Mouse (Mus musculus) urinary bladder, postnatal 25 days (tissue): ENCODE measurements around the gene Ms4a8a.
"Not testable (repeated sequence)": the region's sequence is repeated elsewhere in the genome, so short reads cannot be mapped to it uniquely, and the experiment has no call there.

ENCODE experiments used
- DNase-seq: peaks from one replicate; pipeline ENCODE4 v3.0.0; 2022; ENCODE audit warnings: low spot score

Gene Ms4a8a

GRCm38 (mm10) chr19:11080934-11081333 lies at the start of gene Ms4a8a:
Gene Ms4a8a (minus strand): TSS chr19:11081102.
- DNase-seq, result no peak

GRCm38 (mm10) chr19:11129702-11130101 lies 48.8 kb upstream of the Ms4a8a start:
- DNase-seq, result no peak

- DNase-seq, result peak; percentile 6
Observed at GRCm38 (mm10) chr19:11121016-11121420, 40.1 kb upstream of the Ms4a8a start.

GRCm38 (mm10) chr19:11119338-11119737 lies 38.4 kb upstream of the Ms4a8a start:
- DNase-seq, result no peak

- no peak for DNase-seq
Observed at GRCm38 (mm10) chr19:11107746-11108145, 26.8 kb upstream of the Ms4a8a start.

- DNase-seq, result no peak
Observed at GRCm38 (mm10) chr19:11101880-11102279, 21.0 kb upstream of the Ms4a8a start.

GRCm38 (mm10) chr19:11098401-11098800 lies 17.5 kb upstream of the Ms4a8a start:
- no peak for DNase-seq

- not testable (repeated sequence) for DNase-seq
Observed at GRCm38 (mm10) chr19:11092131-11092530, 11.2 kb upstream of the Ms4a8a start.

- no peak for DNase-seq
Observed at GRCm38 (mm10) chr19:11070364-11070763, 10.5 kb downstream of the Ms4a8a start.

GRCm38 (mm10) chr19:11065202-11065875 lies 15.6 kb downstream of the Ms4a8a start:
- no peak for DNase-seq

GRCm38 (mm10) chr19:11060900-11061299 lies 20.0 kb downstream of the Ms4a8a start:
- no peak for DNase-seq

GRCm38 (mm10) chr19:11059967-11060366 lies 20.9 kb downstream of the Ms4a8a start:
- no peak for DNase-seq

- DNase-seq, result not testable (repeated sequence)
Observed at GRCm38 (mm10) chr19:11055700-11056099, 25.2 kb downstream of the Ms4a8a start.

- no peak for DNase-seq
Observed at GRCm38 (mm10) chr19:11053277-11053676, 27.6 kb downstream of the Ms4a8a start.

- no peak for DNase-seq
Observed at GRCm38 (mm10) chr19:11052877-11053276, 28.0 kb downstream of the Ms4a8a start.

GRCm38 (mm10) chr19:11050286-11050685 lies 30.6 kb downstream of the Ms4a8a start:
- DNase-seq, result no peak

GRCm38 (mm10) chr19:11049426-11049825 lies 31.5 kb downstream of the Ms4a8a start:
- DNase-seq, result no peak

GRCm38 (mm10) chr19:11048503-11048902 lies 32.4 kb downstream of the Ms4a8a start:
- DNase-seq, result no peak

- DNase-seq, result no peak
Observed at GRCm38 (mm10) chr19:11048009-11048408, 32.9 kb downstream of the Ms4a8a start.

GRCm38 (mm10) chr19:11044996-11045711 lies 35.7 kb downstream of the Ms4a8a start:
- peak; percentile 48 for DNase-seq

GRCm38 (mm10) chr19:11044671-11044995 lies 36.3 kb downstream of the Ms4a8a start:
- DNase-seq, result no peak

- no peak for DNase-seq
Observed at GRCm38 (mm10) chr19:11037570-11037969, 43.3 kb downstream of the Ms4a8a start.

GRCm38 (mm10) chr19:11022382-11022781 lies 58.5 kb downstream of the Ms4a8a start:
- DNase-seq, result no peak

GRCm38 (mm10) chr19:11017891-11018290 lies 63.0 kb downstream of the Ms4a8a start, which contains the start of gene Ms4a18:
Gene Ms4a18 (minus strand): TSS chr19:11018031.
- DNase-seq, result no peak
